Mouse (Mus musculus) C3H10T1/2 (cell line): ENCODE results near the gene March4. TPM values are rescaled to one million over a fixed set of nuclear protein-coding genes. Genes with fewer than 3 reads are reported as not detected.

Experiments
- polyA plus RNA-seq, 2 experiments: library from polyadenylated mRNA; unstranded; fragments of >200 nt; fragmentation: generic; extraction: Trizol; gene quantifications; one replicate each; pipeline ENCODE4 v1.2.1; 2012; ENCODE audit warnings: missing spikeins in 2 of 2

The March4 gene
- polyA plus RNA-seq, result under 1 TPM in 1 of 2 experiments, not detected in 1; 0.01 TPM

DNA sequence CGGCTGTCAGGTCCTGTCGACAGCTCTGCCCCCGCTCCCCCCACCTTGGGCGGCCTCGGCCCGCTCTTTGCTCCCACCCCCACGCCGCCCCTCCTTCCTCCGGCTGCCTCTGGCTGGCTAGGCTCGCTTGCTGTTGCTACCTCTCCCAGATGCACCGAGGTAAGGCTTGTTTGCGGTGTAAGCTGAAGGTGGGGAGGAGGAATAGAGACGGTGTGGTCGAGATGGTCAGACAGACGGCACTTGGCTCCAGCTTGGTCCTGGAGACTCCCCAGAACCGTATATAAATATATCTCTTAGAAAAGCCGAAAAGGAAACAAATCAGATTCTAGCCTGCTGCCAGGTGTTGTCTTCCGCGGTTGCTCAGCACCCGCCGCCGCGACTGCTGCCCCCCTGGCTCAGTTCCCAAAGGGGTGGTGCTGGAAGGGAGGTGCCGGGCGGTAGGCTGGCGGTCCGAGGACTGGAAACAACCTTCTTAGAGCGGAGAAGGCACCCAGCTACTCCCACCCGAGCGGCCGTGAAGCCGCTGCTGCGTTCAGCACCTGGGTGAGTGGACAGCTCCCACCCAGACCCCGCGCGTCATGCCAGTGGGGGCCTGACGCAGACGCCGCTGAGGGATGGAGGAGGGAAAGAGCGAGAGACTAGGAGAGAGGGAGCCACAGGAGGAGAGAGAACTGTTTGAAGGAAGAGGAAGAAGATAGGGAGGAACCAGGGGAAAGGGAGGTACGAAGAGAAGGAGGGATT, at the start of gene March4:
March4 (minus strand) TSS at position 320 of the 741 bp plus-strand sequence.

DNA sequence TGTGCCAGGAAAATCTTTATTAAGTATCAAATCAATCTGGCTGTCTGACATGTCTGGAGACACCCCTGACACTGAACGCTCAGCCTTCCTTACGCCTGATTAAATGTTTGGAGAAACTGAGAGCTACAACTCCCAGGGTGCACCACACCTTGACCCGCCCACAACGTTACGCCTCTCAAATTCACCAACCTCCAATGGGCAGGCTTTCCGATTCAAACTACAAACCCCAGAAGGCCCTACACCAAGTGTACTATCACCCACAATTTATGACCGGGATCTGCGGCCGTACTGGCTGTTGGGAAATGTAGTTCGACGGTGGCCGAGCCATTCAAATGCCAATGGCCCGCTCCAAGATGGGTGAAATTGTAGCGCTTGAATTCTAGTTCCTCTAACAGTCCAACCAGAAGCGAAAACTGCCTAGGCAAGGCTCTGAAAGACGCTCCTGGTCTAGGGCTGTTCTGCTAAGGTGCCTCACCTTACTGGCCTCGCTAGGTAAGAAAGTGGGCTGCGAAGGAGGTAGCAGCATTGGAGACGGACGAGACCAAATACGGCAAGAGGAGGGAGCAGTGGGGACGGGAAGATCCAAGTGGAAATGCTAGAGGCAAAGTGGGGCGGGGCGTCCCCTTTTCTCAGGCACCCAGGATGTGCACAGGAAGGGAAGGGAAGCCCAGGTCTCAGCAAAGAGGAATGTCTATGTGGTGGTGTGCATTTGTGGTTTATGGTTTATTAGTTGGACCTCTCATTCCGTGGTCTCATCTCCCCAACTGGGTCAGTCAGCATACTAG, 46.4 kb upstream of the March4 start, which contains the start of gene Smarcal1:
Smarcal1 (plus strand) TSS at position 305 of the 785 bp plus-strand sequence.

Other genes with a start within 250 kb of the March4 start
- gene Xrcc5, start 229.5 kb downstream of the March4 start, polyA plus RNA-seq, result 10 to 100 TPM in 1 of 2 experiments, 1 to 10 TPM in 1; 2.2 to 12.1 TPM
- gene Smarcal1, start 46.3 kb upstream of the March4 start, polyA plus RNA-seq, result 10 to 100 TPM in 1 of 2 experiments, 1 to 10 TPM in 1; 5.5 to 18.3 TPM
- gene Ankar, start 163.6 kb upstream of the March4 start, polyA plus RNA-seq, result not detected
- gene Rpl37a, start 174.4 kb upstream of the March4 start, polyA plus RNA-seq, result 1,000 to 10,000 TPM; 3,677 to 5,081 TPM